Mouse (Mus musculus) testis, postnatal 10 days (tissue): ENCODE measurements around the gene Rccd1.
"Not testable (repeated sequence)": the region's sequence is repeated elsewhere in the genome, so short reads cannot be mapped to it uniquely, and the experiment has no call there.

Experiments
- DNase-seq: peaks from one replicate; pipeline ENCODE4 v3.0.0; 2021; ENCODE audit warnings: low spot score

The Rccd1 gene

DNA sequence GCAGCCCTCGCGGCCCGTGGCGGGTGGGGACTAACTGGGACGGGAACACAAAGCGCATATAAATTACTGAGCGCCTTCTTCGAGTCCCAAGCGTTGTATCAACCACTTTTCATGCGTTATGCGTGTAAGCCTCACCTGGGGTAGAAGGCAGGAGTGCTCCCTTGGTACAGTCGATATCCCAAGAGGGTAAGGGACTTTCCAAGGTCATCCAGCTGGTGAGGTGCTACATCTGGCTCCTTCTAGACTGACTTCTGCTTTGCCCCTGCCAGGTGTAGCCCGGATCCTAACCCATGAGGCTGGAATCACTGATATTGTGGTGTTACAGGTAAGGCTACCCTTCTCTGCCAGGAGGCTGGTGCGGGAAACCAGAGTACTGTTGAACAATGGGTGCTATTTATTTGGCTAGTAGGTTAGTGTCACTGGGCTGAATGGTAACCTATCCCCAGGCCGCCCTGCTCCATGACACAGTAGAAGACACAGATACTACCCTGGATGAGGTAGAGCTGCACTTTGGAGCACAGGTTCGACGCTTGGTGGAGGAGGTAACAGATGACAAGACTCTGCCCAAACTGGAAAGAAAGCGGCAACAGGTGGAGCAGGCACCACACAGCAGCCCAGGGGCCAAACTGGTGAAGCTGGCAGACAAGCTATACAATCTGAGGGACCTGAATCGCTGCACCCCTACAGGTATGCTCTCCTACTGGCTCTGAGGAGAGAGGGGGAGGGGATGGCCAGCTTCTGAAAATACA, 19.2 kb upstream of the Rccd1 start:
- no peak for DNase-seq

DNA sequence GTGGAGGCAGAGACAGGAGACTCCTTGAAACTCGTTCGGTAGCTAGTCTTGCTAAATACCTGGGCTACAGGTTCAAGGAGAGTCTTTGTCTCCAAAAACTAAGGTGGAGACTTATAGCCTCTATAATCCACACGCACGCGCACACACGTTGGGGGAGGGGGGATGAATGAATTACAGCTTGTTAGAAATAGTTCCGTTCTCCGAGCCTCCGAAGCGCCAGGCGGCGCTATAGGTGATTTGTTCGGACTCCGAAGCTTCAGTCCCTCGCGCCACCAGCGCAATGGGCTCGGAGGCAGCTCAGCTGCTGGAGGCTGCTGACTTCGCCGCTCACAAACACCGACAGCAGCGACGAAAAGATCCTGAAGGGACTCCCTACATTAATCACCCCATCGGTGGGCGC, 18.6 kb upstream of the Rccd1 start, which contains the start of gene Hddc3:
Gene Hddc3 (plus strand): TSS at position 247 of the 400 bp plus-strand sequence.
- DNase-seq = peak; percentile 97

DNA sequence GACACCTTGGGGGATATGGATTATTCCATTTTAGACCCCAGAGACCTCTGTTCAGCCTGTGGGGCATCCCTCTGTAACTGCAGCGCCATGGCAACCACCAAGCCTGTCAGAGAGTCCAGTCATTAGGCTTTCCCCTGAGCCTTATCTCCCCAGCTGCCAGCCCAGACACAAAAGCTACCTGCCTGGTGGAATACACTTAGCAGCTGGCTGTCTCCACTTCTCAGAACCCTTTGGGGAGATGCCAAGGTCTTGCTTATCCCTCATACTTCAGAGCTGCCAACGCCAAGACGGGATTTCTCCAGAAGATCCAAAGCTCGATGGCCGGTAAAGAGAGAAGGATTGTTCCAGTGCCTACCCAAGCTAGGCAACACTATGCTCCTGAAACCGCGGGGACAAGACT, 17.5 kb upstream of the Rccd1 start:
- no peak for DNase-seq

DNA sequence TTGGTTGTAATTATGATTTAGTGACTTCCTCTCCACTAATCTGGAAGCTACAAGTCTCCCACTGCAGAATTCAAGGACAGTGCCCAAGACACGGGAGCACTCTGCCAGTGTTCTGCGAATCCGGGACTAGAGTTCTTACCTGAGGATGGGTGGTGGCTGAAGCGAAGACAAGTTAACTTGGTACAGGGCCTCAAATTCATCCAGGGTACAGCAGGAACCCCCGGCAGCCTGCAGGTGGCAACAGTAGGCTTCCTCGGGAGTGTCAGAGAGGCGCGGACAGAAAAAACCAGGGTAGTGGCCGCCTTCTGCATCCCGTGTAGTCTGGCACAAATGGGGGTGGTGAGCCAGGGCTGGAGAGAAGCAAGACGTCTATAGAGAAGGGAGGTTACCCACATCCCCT, 16.5 kb upstream of the Rccd1 start, which contains the start of gene Unc45a:
Gene Unc45a (minus strand): TSS at position 213 of the 400 bp plus-strand sequence.
- peak; percentile 79 for DNase-seq

DNA sequence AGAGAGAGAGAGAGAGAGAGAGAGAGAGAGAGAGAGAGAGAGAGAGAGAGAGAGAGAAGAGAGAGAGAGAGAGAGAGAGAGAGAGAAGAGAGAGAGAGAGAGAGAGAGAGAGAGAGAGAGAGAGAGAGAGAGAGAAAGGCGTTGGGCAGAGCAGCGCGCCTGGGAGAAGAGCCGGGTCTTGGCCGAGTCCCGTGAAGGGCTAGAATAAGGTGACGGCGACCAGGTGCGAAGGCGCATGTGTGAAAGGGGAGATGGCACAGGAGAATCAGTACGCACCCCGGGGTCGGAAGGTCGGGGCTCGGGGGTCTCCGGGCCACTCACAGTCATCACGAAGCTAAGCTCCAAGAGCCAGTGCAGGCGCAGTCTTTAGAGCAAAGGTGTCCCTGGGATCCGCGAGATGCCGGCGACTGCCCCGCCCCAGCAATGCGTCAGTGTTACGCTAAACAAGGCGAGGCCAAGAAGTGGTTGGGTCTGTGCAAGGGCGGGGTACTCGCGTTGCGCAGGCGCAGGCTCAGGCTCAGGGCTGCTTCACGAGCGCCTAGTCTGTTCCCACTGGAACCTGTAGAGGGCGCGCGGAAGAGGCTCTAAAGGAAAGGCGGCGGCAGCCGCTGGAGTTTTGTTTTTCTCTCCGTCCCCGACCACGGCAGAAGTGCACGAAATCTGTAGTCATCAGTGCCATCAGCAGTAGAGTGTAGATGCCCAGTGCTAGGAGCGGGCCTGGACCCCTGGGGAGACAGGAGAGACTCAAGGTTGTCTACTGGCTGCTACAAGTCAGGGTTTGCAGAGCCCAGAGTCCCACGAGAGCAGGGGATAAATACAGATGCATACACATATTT, 15.8 kb upstream of the Rccd1 start:
- DNase-seq = peak; percentile 98

DNA sequence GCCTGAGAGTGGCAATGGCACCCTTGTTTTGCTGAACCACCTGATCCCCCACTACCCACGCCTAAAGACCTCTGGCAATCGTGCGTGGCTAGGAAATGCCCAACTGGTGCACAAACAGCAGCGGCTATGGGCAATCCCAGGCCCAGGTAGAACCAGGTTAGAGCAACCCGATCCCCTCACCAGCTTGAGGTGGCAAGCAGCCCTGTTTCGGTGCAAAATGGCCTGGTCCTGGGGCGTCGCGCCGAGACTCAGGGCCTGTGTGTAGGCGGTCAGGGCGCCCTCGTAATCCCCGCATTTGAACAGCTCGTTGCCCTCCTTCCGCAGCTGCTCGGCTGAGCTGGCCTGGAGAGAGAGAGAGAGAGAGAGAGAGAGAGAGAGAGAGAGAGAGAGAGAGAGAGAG, 15.1 kb upstream of the Rccd1 start:
- peak; percentile 57 for DNase-seq

DNA sequence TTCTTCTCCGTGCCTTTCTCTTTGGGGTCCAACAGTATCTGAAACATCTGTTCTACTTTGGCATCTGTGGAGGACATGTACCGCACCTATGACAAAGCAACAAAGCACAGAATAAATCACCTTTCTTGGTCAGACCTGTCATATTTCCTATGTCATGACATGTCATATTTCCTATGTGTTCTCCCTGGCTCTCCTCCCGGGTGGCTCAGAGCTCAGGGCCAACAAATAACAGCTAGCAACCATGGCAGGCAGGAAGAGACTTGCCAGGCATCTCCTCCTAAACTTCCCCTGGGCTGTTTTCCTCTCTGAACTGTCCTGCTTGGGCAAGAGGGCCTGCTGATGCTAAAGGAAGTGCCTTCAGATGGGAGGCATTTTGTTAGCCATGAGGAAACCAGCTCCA, 12.7 kb upstream of the Rccd1 start:
- DNase-seq = no peak

DNA sequence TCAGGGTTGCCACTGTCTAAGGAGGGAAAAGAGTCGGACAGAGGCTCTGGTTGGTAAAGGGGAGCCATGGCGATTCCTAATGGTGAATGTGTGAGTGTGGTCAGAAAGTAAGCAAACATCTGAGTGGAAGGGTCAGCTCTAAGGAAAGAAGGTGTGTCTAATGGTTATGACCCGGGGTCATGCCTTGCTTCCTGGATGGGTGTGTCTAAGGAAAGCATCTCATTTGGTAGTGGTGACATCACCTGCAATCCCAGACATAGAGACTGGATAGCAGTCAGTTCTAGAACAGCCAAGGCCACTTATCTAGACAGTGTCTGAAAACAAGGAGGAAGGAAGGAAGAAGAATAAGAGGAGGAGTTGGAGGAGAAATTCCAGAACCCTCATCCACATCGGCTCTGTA, 10.6 kb upstream of the Rccd1 start:
- DNase-seq = no peak

DNA sequence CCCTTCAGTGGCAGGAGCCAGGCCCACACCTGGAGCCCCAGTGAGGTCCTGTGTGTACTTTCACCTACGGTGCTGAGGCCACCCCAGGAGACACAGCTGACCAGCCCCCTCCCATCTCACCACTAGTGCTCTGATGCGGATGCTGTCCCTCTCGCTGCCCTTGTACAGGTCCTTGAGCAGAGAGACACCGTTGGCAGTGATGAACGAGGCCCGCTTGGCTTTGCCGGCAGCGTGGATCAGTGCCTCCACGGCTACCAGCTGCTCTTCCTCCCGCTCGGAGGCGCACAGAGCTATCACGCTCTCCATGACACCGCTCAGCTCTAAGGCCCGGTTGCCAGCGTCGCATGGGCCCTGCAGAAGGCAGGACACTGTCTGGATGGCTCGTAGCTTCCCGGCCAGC, 7.2 kb upstream of the Rccd1 start:
- no peak for DNase-seq

DNA sequence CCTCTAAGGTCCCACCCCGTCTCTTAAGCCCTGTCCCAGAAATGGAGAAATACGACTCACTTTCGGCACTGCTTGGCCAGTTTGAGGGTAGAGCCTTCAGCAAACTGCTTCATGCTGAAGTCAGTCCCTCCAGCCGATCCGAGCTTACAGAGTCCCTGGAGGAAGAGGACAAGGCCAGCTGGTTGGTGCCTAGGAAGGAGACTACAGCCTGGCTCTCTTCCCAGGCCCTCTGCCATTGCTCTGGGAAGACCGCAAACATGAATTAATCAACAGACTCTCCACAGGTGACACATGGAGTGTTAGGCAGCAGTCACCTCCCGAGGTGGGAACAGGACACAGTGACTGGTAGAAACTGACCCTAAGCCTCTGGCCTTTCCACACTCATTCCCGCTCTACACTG, 6.0 kb upstream of the Rccd1 start:
- no peak for DNase-seq

DNA sequence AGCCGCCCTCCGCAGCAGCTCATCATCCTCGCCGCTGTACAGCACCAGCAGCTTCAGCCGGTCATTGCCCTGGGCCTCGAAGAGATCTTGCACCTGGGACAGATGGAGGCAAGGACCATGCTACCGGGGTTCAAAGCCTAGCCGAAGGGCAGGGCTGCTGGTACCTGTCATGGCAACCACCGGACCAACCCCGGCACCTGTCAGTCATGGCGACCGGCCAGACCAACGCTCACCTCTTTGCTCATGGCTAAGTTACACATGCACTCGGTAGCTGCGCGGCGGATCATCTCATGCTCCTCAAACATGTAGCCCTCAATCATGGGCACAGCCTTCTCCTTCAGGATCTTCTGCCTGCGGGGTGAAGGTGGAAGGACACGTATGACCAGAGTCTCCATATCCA, 1.8 kb upstream of the Rccd1 start:
- peak; percentile 62 for DNase-seq

DNA sequence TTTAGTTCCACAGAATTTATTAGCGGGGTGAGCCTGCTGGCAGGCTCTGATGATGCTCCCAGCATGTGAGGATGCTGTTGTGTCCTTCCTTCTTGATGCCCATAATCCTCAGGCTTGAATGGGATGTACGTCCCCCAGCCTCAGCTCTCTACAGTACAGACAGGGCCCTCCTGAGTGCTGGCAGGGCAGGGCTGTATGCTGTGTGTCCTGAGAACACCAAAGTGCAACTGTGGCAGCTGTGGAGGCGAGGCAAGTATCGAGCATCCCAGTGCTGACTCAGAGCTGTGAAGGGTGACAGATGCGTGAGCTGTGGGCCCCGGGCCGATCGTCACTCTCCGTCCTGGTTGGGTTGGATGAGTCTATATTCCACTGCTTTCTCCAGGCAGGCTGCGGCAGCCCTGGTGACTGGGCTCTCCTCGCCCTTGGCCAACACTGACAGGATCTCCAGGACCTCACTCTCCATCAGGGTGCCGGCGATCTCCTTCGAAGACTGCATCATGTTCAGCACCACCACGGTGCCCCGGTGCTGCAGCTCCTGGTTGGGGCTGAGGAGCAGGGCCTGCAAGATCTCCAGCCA, 1.1 kb upstream of the Rccd1 start:
- DNase-seq = no peak

DNA sequence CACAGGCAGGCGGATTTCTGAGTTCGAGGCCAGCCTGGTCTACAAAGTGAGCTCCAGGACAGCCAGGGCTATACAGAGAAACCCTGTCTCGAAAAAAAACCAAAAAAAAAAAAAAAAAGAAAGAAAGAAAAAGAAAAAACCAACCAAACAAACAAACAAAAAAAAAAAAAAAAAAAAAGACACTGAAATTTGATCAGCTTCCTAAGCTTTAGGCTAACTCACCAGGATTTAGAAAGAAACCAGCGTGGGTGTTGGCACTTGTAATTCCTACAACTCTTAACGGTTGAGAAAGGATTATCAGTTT, 514 bp upstream of the Rccd1 start:
- not testable (repeated sequence) for DNase-seq

DNA sequence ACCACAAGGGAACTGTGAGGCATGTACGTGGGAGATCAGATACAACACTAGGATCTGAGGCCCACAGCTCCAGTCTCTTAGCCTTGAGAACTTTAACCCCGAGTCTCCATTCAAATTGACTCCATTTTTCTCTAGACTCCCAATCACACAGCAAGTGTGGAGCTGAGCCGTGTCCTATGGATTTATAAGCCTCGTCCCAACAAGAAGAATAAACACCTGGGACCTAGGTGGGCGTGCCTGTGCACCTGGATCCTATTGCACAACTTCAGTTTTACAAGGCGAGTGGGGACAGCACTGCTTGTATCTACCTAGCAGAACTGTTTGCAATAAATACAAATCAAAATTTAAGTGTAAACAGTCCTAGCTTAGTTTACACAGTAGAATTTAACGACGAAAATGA, 918 bp downstream of the Rccd1 start:
- DNase-seq = no peak

DNA sequence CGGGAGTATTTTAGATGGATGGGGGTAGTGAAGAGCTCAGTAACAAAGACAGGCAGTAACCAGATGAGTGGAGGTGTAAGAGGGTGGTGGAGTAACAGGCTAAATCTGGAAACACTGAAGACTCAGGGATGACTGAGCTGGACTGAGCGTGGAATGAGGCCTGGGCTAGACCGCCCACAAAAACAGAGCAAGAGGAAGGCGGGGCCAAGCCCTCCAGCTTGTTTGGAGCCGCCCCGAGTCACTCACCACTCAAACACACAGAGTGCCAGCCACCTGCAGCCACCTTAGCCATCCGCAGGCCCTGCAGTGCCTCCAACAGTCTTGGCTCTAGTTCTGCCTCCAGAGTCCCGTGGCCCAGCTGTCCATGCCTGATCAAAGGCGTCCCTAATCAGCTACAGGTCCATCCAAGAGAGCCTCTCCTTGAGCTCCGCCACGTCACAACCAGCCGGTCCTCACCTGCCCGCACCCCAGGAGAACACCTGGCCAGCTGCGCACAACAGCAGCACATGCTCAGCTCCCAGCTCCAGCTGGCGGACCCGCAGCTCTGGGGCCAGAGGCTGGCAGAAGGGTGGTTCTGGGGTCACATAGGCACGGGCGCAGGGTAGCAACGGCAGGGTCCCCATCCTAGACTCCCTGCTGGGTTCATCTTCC, 4.3 kb downstream of the Rccd1 start:
- no peak for DNase-seq

DNA sequence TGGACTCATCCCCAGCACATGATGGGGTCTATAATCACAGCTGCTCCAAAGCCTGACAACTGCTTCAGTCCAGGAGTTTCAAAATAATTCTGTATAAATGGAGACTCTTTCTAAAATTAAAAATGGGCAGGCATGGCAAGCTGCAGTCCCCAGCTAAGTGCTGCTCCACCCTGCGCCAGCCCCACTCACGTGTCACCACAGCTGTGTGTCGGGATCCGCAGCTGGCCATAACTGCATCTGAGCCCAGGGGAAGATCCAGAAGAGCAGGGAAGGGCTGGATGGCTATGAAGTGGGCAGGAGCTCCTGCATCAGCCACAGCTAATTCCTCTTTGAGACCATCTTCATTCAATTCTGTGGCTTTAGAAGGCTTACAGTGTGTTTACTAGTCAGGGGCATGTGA, 5.6 kb downstream of the Rccd1 start:
- DNase-seq = no peak

DNA sequence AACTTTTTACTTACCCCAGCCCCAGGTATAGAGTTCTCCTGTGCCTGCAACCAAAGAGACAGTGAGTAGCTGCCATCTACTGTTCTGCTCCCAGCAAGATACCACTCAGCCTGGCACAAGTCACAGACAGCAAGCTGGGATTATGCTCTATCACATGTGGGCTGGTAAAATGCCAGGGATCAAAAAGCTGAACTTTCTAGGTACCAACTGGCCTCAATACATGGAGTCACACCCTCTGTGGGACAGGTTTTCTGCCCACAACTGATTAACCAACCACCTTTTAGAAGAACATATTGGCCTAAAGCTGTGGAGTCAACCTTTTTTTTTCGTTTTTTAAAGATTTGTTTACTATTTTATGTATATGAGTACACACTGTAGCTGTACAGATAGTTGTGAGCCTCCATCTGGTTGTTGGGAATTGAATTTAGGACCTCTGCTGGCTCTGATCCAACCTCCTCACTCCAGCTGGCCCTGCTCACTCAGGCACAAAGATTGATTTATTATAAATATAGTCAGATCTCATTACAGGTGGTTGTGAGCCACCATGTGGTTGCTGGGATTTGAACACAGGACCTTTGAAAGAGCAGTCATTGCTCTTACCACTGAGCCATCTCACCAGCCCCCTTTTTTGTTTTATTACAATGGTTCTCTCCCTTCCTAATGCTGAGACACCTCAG, 6.7 kb downstream of the Rccd1 start:
- DNase-seq = no peak

DNA sequence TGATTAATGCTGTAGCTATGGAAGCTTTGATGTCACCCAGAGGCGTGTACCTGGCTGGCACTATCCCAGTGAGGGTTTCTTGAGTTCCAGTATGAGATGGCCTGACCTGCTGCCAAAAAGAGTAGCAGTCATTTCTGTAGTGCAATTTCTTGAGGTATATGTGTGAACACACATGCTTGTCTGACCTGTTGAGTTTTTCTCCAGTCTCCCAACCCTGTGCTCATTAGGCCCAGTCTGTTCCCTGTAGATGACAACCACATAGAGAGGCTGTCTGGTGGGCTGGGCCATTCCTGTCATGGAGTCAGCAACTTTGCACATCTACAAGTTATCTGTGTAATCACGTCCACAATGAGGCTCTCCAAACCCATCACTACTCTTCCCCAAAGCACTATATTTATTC, 8.5 kb downstream of the Rccd1 start:
- no peak for DNase-seq

DNA sequence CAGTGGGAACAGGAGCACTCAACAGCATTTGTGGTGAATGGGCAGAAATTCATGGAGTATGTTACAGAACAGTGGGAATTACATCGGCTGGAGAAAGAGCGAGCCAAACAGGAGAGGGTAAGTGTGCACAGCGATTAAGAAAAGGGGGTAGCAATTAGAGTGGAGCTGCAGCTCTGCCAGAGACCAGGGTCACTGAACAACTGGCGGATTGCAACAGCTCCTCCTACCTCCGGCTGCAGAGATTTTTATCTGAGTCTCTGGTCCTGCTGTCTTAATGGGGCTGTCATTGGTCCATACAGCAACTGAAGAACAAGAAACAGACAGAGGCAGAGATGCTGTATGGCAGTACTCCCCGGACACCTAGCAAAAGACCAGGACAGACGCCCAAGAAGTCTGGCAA, 13.5 kb downstream of the Rccd1 start:
- no peak for DNase-seq

DNA sequence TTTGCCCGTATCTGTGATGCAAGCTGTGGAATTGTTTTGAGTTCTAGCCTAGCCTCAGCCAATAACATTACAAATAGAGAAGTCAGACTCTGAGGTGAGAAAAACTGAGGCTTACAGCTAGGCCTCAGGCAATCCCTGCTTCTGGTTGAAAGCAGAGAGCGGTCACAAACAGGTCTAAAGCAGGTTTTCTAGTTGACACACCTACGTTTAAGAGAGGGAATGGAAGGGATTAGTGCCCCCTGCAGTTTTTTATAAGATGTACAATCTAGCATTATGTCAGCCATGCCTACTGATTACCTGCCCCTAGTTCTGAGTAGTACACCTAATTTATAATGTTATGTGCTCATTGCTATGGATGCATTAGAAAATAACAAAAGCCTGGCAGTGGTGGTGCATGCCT, 16.5 kb downstream of the Rccd1 start:
- DNase-seq = no peak

DNA sequence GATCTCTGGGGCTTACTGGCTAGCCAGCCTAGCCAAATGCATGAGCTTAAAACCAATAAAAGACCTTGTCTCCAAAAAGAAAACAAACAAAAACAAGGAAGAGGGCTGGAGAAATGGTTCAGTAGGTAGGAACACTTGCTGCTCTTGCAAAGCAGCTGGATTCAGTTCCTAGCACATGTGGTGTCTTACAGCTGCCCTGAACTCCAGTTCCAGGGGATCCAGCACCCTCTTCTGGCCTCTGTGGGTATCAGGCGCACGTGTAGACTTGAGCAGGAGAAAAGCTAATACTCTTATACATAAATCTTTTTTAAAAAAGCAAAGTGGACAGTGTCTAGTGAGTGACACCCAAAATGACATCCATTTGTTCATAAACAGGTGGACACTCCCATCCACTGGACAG, 22.7 kb downstream of the Rccd1 start:
- no peak for DNase-seq

DNA sequence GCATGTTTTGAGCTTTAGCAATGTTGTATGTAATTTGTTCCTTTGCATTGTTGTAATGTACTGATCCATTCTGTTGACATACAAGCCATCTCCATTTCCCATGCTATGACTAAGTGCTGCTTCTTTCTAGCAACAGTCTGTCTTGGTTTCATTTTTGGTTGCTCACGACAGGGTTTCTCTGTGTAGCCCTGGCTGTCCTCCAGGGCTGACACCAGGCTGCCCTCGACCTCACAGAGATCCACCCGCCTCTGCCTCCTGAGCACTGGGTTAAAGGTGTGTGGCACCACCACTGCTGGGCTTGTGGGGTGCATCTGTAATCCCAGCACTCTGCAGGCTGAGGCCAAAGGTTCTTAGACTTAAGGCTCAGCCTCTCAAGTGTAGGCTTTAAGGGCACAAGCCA, 24.7 kb downstream of the Rccd1 start:
- no peak for DNase-seq
